Mouse (Mus musculus) fibroblast of lung, adult 2 months (primary cell): ENCODE measurements at regions not wholly inside any gene's neighbourhood (a gene's known extent, or its start where the extent isn't known, plus 50 kb on each side); places are given as distances from the start of the nearest gene placed in this dataset.

Source experiments
- DNase-seq: peaks from one replicate; pipeline ENCODE4 v3.0.0-alpha.2; 2011; ENCODE audit warnings: low read depth

DNA sequence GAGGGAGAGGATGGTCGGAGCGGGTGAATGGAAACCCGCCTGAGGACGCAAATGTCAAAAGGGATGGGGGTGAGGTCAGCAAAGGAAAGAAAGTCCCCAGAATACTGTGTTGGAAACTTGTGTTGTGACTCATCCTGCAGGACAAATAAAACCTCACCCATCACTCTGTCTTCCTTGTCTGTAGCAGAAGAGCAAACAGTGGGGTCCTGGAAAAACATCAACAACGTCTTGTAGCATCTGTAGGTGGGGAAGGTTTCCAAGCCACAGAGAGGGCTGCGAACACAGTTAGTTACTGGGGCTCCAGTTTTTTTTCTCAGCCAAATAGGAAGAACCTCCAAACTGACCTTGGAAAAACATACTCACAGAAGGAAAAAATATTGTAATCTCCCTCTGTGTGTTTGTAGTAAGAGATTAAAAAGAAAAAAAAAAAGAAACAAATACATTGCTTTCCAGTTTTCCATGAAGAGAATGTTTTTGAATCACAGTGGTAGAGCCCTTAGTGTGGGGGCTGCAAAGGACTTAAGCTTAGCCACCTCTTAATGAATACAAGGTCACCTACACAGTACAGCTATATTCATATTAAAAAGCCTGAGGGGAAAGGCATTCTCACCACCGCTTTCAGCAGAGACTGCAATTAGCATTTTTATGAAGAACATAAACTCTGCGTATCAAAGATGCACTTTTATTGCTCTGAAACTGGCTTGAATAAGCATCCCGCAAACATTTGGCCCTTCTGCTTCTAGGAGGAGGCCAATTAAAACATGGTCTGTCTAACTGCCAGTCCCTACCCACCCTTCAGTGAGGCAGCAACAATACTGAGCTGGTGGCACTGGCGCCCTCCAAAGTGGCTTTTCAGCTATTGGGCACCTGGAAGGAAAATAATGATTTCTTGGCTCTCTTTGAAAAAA lies 198.6 kb upstream of the Tprg start:
- DNase-seq, result peak; percentile 26

GRCm38 (mm10) chr16:25088649-25089019 lies 198.0 kb upstream of the Tprg start:
- DNase-seq, result no peak

- no peak for DNase-seq
These were observed 182.5 kb upstream of the Tprg start for GRCm38 (mm10) chr16:25104165-25104564.

DNA sequence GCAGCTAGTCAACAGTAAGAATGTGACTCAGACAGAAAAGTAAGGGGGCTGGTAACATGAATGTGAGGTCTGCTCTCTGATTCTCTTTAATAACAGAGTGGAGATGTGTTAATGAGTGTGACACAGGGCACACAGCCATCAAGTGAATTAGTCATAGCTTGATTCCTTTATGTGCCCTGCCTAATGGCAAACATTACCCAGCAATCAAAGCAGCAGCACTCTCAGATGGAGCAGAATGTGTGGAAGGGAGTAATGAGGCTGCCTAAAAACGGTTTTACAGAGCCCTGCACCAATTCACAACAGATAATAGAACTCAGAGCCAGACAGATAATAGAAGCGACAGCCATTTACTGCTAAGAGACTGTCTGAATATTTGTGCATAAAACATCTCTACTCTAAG lies 182.0 kb upstream of the Tprg start:
- DNase-seq, result no peak

- no peak for DNase-seq
These were observed 146.5 kb upstream of the Tprg start for GRCm38 (mm10) chr16:25140164-25140563.

DNA sequence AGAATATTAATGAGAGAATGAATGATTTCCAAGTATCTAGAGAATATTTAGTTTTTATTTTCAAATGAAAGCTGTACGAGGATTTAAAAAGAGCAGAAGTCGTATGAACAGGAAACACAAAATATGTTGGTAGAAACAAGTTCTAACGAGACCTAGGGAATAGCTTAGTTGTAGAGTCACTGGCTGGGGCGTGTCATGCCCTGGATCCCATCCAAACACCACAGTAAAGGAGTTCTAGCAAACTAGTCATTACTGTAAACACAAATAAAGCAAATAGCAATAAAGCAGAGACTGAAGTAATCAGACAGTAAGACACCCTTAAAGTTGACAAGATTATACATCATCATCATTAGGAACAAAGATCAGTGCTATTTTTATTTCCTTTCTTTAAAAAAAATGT lies 139.1 kb upstream of the Tprg start:
- no peak for DNase-seq

DNA sequence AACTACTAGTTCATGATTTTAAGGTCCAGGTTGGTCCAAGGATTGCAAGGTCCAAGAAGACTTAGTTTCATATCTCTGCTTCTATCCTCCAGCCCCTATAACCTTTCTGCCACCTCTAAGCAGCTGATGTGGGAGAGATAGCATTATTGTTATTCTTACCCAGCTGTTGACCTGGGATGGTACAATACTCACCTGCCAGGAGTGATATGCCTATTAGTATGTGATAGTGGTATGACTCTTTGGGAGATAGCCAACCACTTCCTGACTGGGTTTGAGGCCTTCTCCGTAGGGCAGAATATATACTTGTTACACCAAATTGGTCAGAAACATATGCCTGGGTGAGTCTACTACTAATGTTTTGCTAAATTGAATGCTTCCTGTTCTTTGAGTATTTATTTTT lies 137.4 kb upstream of the Tprg start:
- DNase-seq, result no peak

DNA sequence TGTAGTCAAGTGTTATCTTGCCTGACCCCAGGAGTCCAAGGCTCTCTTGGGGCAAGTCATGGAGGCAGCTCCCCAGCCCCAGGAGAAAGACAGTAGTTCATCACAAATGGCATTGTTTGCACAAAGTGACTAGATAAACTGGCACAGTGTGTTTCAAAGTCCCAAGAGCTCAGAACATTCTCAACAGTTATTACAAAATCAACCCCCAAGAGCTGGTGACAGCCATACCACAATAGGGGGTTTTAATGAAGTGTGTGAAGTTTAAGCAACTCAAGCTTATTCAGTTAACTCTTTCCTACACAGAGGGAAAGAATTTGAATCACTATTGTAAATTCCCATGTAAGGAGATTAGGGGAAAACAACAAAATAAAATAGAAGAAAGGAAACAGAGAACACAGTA lies 109.7 kb upstream of the Tprg start:
- DNase-seq, result no peak

DNA sequence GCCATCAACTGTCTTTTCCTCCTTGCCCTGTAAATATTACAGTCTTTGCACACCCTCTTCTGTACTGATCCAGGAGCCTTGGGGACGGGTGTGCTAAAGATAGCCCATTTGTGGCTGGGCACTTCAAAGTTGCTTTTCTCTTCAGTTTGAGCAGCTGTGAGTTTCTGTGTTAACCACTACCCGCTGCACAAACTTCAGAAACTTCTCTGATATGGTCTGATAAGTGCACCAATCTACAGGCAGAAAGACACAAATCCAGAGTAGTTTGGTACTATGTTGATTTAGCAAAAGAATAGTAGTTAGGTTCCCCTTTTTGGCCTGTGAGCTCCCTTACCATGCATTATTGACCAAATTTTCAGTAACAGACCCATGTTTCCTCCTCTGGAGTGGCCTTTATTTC lies 108.6 kb upstream of the Tprg start:
- no peak for DNase-seq

GRCm38 (mm10) chr16:25181939-25182338 lies 104.7 kb upstream of the Tprg start:
- no peak for DNase-seq

DNA sequence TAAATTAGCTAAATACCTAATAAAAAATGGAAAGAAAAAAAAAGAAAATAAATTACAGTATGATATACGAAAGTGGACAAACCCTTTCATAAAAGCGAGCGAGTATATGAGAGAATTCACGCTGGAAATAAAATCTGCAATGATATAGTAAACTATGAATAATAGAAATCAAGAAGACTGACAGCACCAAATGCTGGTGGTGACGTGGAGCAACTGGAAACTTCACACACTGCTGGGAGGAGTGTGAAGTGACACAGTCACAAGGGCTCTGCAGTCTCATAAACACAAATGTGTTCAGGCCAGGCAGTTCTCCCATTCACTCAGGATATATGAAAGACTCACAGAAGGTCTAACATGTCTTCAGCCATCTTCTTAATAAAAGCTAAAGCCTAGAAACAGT lies 89.5 kb upstream of the Tprg start:
- DNase-seq, result no peak

DNA sequence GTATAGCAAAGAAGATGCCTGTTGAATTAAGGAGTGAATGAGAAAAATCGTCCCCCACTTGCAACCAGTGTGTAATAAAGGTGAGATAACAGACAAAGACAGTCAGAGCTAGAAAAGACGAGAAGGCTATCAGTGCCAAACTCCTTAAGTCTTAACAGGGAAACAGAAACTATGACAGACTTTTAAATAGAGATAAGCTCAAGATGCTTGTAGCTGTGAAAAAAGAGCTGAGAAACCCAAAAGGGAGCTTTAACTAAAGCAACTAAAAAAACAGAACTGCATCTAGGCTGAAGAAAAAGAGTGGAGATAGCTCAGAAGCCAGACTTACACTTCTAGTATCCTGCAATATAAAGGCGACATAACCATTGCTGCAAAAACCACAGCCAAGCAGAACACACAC lies 87.8 kb upstream of the Tprg start:
- no peak for DNase-seq

DNA sequence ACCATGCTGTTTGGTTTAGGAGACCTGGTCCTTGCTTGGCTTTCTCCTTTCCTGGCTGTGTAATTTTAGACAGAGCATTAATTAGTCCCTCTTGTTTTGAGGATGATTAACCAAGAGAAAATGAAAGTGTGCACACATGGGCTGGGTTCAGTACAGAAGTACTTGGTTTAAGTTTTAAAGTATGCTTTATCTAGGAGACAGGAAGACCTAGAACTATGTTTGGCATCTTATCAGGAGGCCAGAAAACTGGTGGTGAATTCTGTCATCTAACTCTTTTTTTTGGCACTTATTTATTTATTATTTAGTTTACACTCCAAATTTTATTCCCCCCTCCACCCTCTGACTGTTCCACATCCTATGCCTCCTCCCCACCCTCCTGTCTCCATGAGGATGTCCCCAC lies 86.6 kb upstream of the Tprg start:
- no peak for DNase-seq

GRCm38 (mm10) chr16:25201094-25201770 lies 85.4 kb upstream of the Tprg start:
- DNase-seq, result no peak

DNA sequence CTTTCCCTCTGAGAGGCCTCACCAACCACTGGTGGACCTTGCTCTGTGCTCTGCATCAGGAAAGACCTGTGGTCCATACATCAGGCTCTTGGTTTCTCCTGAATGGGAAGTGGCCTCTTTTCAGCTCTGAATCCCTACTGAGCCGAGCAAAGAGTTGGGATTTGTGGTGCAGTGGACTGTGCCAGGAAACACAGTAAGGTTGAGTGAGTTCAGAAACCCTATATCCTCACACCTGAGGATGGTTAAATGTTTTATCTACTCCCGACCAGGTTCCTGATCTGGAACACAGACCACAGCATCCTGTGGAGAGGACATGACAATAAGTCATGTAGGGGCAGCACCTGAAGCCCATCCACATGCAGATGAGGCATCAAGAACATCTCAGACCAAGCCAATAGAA lies 73.4 kb upstream of the Tprg start:
- no peak for DNase-seq

DNA sequence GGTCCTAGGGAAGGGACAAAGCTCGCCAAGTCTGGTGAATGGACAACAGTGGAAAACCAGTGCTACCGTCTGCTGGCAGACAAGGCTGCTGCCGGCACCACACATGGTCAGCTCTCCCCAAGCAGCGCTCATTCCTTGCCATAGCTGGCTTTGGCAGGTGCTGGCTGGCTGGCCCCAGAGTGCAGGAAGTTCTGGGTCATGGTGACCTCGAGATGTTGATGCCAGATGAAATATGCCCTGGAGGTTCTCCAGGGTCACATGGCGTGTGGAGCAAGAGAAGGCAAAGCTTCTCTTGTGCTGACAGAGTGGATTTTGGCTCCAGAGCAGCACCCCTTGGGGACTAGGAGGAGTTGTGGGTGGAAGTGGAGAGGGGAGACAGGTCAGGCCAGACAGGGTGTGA lies 66.1 kb upstream of the Tprg start:
- DNase-seq, result peak; percentile 93

- no peak for DNase-seq
These were observed 61.8 kb upstream of the Tprg start for GRCm38 (mm10) chr16:25224801-25225200.
